Mouse (Mus musculus): ENCODE measurements around the gene Sfpq. TPM values are rescaled to one million over a fixed set of nuclear protein-coding genes. Genes with fewer than 3 reads are reported as not detected.
"Not testable (repeated sequence)": the region's sequence is repeated elsewhere in the genome, so short reads cannot be mapped to it uniquely, and the experiment has no call there.

The Sfpq gene
- polyA plus RNA-seq, 1 experiment from 2014 or later = 37.6 TPM

- not testable (repeated sequence) for H3K9ac ChIP-seq (ENCODE audit: low read length); H3K4me2 ChIP-seq (ENCODE audit: low read depth, low read length); H3K36me3 ChIP-seq (ENCODE audit: control insufficient read depth, insufficient read depth, low read length); H3K9me3 ChIP-seq (replicated peaks; ENCODE audit: control insufficient read depth, low read length); H3K4me1 ChIP-seq (ENCODE audit: control insufficient read depth, insufficient read depth, low read length); ATAC-seq (ENCODE audit: insufficient read depth, low FRiP score); H3K27ac ChIP-seq (ENCODE audit: low read length); H3K27me3 ChIP-seq (ENCODE audit: control insufficient read depth, insufficient read depth, low read length); H3K4me3 ChIP-seq (replicated peaks; ENCODE audit: low read length)
- 94% methylated on average over 16 of the region's 16 CpGs for WGBS
Measured at GRCm38 (mm10) chr4:126999372-126999771, 21.8 kb upstream of the Sfpq start.

DNA sequence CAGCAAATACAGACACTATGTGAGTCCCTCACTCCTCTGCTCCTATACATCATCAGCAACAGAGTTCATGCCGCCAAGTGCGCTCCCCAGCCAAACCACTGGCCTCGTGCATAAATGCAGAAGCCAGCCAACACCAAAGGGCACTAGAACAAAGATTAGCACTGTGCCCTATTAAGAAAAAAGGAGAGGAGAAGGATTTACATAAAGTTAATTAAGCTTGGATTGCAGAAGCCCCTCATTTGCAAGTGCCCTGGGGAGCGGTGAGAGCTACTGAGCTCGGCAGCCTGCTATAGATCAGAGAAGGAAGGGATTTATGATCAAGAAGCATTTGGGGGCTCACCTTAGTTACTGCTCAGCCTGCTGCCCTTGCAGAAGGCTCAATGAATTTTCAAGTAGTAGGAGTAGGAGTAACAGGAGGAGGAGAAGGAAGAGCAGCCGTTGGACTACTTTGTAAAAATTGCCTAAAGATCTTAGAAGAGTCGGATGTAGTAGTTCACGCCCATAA, 20.5 kb upstream of the Sfpq start:
- Histone ChIP-seq H3K4me3 (replicated peaks; ENCODE audit: low read length) (no peak overlapping the region), H3K36me3 (ENCODE audit: control insufficient read depth, insufficient read depth, low read length) (no peaks in the 10 kb centered on the region), H3K4me2 (ENCODE audit: low read depth, low read length) (no peak overlapping the region), H3K9ac (ENCODE audit: low read length) (no peak overlapping the region), H3K9me3 (replicated peaks; ENCODE audit: control insufficient read depth, low read length) (no peaks in the 10 kb centered on the region), H3K27me3 (ENCODE audit: control insufficient read depth, insufficient read depth, low read length) (no peaks in the 10 kb centered on the region), H3K27ac (ENCODE audit: low read length) (no peak overlapping the region), H3K4me1 (ENCODE audit: control insufficient read depth, insufficient read depth, low read length) (peaks cover 7% of the 10 kb centered on the region; the same call in 1 of the 2 replicates)
- WGBS = 45% methylated on average over 8 of the region's 8 CpGs
- no peak for ATAC-seq (ENCODE audit: insufficient read depth, low FRiP score)

DNA sequence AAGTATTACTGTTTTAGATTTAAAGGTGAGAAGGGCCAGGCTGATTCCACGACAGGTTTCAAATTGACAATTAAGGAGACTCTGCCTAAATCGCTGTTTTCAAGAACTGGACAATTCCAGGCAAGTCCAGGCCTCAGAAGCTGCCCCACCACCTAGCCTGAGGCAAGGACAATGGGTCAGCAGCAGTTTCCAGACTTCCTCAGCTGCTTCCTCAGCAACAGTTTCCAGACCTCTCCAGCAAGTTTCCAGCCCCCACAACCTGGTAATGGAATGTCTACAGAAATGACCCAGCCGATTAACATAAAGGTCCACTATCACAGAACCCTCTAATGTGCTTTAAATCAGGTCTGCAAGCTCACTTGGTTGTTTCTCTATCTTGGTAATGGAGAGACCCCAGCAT, 16.7 kb upstream of the Sfpq start:
- no peak overlapping the region for H3K4me2 ChIP-seq (ENCODE audit: low read depth, low read length)
- H3K9me3 ChIP-seq (replicated peaks; ENCODE audit: control insufficient read depth, low read length) = no peaks in the 10 kb centered on the region
- no peaks in the 10 kb centered on the region for H3K36me3 ChIP-seq (ENCODE audit: control insufficient read depth, insufficient read depth, low read length)
- peaks cover 7% of the 10 kb centered on the region; the same call in 1 of the 2 replicates for H3K4me1 ChIP-seq (ENCODE audit: control insufficient read depth, insufficient read depth, low read length)
- no peak for ATAC-seq (ENCODE audit: insufficient read depth, low FRiP score)
- WGBS = 71% methylated on average over 3 of the region's 3 CpGs
- H3K9ac ChIP-seq (ENCODE audit: low read length) = no peak overlapping the region
- no peak overlapping the region for H3K4me3 ChIP-seq (replicated peaks; ENCODE audit: low read length)
- H3K27ac ChIP-seq (ENCODE audit: low read length) = no peak overlapping the region
- no peaks in the 10 kb centered on the region for H3K27me3 ChIP-seq (ENCODE audit: control insufficient read depth, insufficient read depth, low read length)

DNA sequence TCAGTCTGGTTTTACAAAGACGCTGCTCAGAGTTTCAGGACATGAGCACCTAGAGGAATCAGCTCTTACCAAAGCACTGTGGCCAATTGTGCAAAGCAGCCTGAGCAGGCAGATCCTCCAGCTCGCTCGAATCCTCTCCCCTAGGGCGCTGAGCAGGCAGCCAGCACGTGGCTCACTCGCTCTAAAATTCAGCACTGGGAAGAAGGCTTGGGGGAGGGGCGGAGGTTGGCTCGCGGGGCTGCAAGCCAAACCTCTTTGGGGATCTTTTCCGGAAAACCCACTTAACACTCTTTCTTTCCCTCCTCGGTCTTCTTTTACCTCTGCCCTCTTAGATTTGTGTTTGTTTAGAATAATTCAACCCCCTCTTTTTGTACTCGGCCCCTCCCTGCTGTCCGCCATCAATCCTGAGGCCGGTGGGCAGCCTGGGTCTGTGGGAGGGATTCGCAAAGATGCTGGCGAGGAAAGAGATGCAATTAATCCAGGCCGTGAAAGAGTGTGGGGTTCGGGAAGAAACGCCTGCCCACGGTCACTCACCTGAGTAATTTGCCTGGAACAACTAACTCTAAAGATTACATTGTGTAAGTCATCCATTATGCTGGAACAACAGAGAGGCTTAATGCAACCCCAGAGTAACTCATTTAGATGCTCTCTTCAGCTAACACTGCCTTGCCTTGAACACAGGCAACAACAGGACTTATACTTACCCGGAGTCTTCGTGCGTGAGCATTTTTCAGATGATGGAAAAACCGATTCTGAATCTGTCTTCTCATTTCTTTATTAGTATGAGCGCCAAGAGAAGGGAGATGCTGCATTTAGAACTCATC, 15.8 kb upstream of the Sfpq start:
- no peak overlapping the region for H3K27ac ChIP-seq (ENCODE audit: low read length)
- ATAC-seq (ENCODE audit: insufficient read depth, low FRiP score) = peak; percentile 64; the same call in 1 of the 2 replicates
- peak overlapping the region; percentile 41 for H3K4me3 ChIP-seq (replicated peaks; ENCODE audit: low read length)
- peaks cover 7% of the 10 kb centered on the region; the same call in 1 of the 2 replicates for H3K4me1 ChIP-seq (ENCODE audit: control insufficient read depth, insufficient read depth, low read length)
- H3K27me3 ChIP-seq (ENCODE audit: control insufficient read depth, insufficient read depth, low read length) = no peaks in the 10 kb centered on the region
- peak overlapping the region; percentile 60 for H3K4me2 ChIP-seq (ENCODE audit: low read depth, low read length)
- H3K36me3 ChIP-seq (ENCODE audit: control insufficient read depth, insufficient read depth, low read length) = no peaks in the 10 kb centered on the region
- peak overlapping the region; percentile 62 for H3K9ac ChIP-seq (ENCODE audit: low read length)
- WGBS = 17% methylated on average over 25 of the region's 25 CpGs
- H3K9me3 ChIP-seq (replicated peaks; ENCODE audit: control insufficient read depth, low read length) = no peaks in the 10 kb centered on the region

GRCm38 (mm10) chr4:127015294-127015993, 5.7 kb upstream of the Sfpq start:
- 9% methylated on average over 14 of the region's 26 CpGs for WGBS
- peak overlapping the region; percentile 35; the same call in 1 of the 2 replicates for H3K4me2 ChIP-seq (ENCODE audit: low read depth, low read length)
- H3K9me3 ChIP-seq (replicated peaks; ENCODE audit: control insufficient read depth, low read length); H3K36me3 ChIP-seq (ENCODE audit: control insufficient read depth, insufficient read depth, low read length); H3K27me3 ChIP-seq (ENCODE audit: control insufficient read depth, insufficient read depth, low read length); H3K27ac ChIP-seq (ENCODE audit: low read length); H3K4me1 ChIP-seq (ENCODE audit: control insufficient read depth, insufficient read depth, low read length): not testable (repeated sequence)
- H3K4me3 ChIP-seq (replicated peaks; ENCODE audit: low read length) = peak overlapping the region; percentile 41
- peak overlapping the region; percentile 48; the same call in 1 of the 2 replicates for H3K9ac ChIP-seq (ENCODE audit: low read length)
- ATAC-seq (ENCODE audit: insufficient read depth, low FRiP score) = peak; percentile 91; the same call in 1 of the 2 replicates

DNA sequence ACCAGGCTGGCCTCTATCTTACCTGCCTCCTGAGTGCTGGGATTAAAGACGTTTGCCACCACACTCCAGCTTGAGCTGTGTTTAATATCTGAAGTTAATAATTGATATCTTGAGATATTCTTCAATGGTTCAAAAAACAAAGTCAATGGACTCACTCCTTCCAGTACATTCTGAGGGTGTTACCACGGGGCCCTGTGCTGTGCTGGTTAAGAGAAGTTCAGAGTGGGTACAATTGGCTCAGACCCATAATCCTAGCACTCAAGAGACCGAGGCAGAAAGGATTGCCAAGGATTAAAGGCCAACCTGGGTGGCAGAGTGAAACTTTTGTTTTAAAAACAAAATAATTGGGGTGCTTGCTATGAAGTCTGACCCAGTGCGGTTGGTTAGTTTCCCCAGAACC, 4.8 kb upstream of the Sfpq start:
- no peak for ATAC-seq (ENCODE audit: insufficient read depth, low FRiP score)
- Histone ChIP-seq H3K4me3 (replicated peaks; ENCODE audit: low read length) (no peak overlapping the region), H3K9ac (ENCODE audit: low read length) (no peak overlapping the region), H3K36me3 (ENCODE audit: control insufficient read depth, insufficient read depth, low read length) (no peaks in the 10 kb centered on the region), H3K9me3 (replicated peaks; ENCODE audit: control insufficient read depth, low read length) (no peaks in the 10 kb centered on the region), H3K4me2 (ENCODE audit: low read depth, low read length) (no peak overlapping the region), H3K27ac (ENCODE audit: low read length) (no peak overlapping the region), H3K4me1 (ENCODE audit: control insufficient read depth, insufficient read depth, low read length) (peaks cover 3% of the 10 kb centered on the region; the same call in 1 of the 2 replicates), H3K27me3 (ENCODE audit: control insufficient read depth, insufficient read depth, low read length) (no peaks in the 10 kb centered on the region)
- WGBS = 80% methylated on average over 4 of the region's 4 CpGs

DNA sequence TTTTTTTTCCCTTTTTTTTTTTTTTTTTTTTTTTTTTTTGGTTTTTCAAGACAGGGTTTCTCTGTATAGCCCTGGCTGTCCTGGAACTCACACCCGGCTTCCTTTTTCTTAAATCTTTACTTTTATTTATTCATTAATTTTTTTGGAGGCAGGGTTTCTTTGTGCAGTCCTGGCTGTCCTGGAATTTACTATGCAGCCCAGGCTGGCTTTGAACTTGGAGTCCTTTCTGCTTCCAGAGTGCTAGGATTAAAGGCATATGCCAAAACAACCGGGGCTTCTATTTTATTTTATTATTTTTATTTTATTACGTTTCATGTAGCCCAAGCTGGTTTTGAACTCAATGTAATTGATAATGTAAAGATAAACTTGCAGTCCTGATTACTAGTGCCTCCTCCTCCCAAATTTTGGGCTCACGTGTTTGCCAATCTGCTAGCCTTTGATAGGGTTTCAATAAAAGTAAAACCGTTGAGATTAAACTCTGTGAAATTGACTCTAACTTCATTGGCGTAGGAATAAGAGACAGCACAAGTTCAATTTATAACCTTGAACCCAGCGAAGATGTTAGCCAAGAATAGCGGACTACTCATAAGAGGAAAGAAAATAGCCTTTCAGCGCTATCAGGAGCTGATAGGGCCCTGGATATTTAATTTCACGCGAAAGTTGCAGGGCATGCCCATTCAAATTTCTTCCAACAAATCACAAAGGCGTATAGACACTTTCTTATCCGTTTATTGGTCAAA, 543 bp upstream of the Sfpq start:
- Histone ChIP-seq H3K27me3 (ENCODE audit: control insufficient read depth, insufficient read depth, low read length) (no peaks in the 10 kb centered on the region), H3K4me2 (ENCODE audit: low read depth, low read length) (peak overlapping the region; percentile 44), H3K4me1 (ENCODE audit: control insufficient read depth, insufficient read depth, low read length) (peaks cover 19% of the 10 kb centered on the region), H3K9me3 (replicated peaks; ENCODE audit: control insufficient read depth, low read length) (no peaks in the 10 kb centered on the region), H3K9ac (ENCODE audit: low read length) (no peak overlapping the region), H3K4me3 (replicated peaks; ENCODE audit: low read length) (peak overlapping the region; percentile 37), H3K27ac (ENCODE audit: low read length) (no peak overlapping the region), H3K36me3 (ENCODE audit: control insufficient read depth, insufficient read depth, low read length) (no peaks in the 10 kb centered on the region; the same call in none of the 2 replicates)
- WGBS = 13% methylated on average over 13 of the region's 13 CpGs
- ATAC-seq (ENCODE audit: insufficient read depth, low FRiP score) = no peak

GRCm38 (mm10) chr4:127021989-127022626, 984 bp downstream of the Sfpq start:
- ATAC-seq (ENCODE audit: insufficient read depth, low FRiP score) = peak; percentile 74
- H3K9me3 ChIP-seq (replicated peaks; ENCODE audit: control insufficient read depth, low read length) = no peaks in the 10 kb centered on the region
- H3K4me2 ChIP-seq (ENCODE audit: low read depth, low read length) = peak overlapping the region; percentile 88
- H3K27ac ChIP-seq (ENCODE audit: low read length) = peak overlapping the region; percentile 98
- peak overlapping the region; percentile 83 for H3K4me3 ChIP-seq (replicated peaks; ENCODE audit: low read length)
- H3K9ac ChIP-seq (ENCODE audit: low read length) = peak overlapping the region; percentile 100
- H3K4me1 ChIP-seq (ENCODE audit: control insufficient read depth, insufficient read depth, low read length) = peaks cover 21% of the 10 kb centered on the region
- H3K27me3 ChIP-seq (ENCODE audit: control insufficient read depth, insufficient read depth, low read length) = no peaks in the 10 kb centered on the region
- 0% methylated on average over 52 of the region's 53 CpGs for WGBS
- H3K36me3 ChIP-seq (ENCODE audit: control insufficient read depth, insufficient read depth, low read length) = peaks cover 9% of the 10 kb centered on the region
